Mouse (Mus musculus): ENCODE data around the gene Cryzl1. TPM values are rescaled to one million over a fixed set of nuclear protein-coding genes. Genes with fewer than 3 reads are reported as not detected.

The Cryzl1 gene
- polyA plus RNA-seq, 1 experiment, result 21.7 TPM

- H3K27ac ChIP-seq (ENCODE audit: control insufficient read depth, insufficient read depth, low read length), result no peak overlapping the region
- 16% methylated on average over 14 of the region's 14 CpGs for WGBS
- H3K4me3 ChIP-seq (ENCODE audit: control insufficient read depth, insufficient read depth, low read length), result no peak overlapping the region
- no peaks in the 10 kb centered on the region for H3K27me3 ChIP-seq (ENCODE audit: control insufficient read depth, insufficient read depth, low read length)
- TF ChIP-seq CTCF (IDR thresholded peaks at IDR 0.05; ENCODE audit: borderline replicate concordance, control insufficient read depth, extremely low read depth, insufficient read depth, low read length, poor library complexity) (no peak), POLR2A (IDR thresholded peaks at IDR 0.05; ENCODE audit: control insufficient read depth, extremely low read depth, insufficient read depth, low read length, poor library complexity) (no peak)
- no peaks in the 10 kb centered on the region; the same call in 1 of the 2 replicates for H3K4me1 ChIP-seq (replicated peaks; ENCODE audit: control insufficient read depth, insufficient read depth, low read length)
- H3K36me3 ChIP-seq (ENCODE audit: control insufficient read depth, insufficient read depth, low read length), result no peaks in the 10 kb centered on the region
- DNase-seq, result no peak
Measured at GRCm38 (mm10) chr16:91746101-91746950, 17.6 kb upstream of the Cryzl1 start.

- Histone ChIP-seq H3K27ac (ENCODE audit: control insufficient read depth, insufficient read depth, low read length) (no peak overlapping the region), H3K4me1 (replicated peaks; ENCODE audit: control insufficient read depth, insufficient read depth, low read length) (no peaks in the 10 kb centered on the region; the same call in 1 of the 2 replicates), H3K27me3 (ENCODE audit: control insufficient read depth, insufficient read depth, low read length) (no peaks in the 10 kb centered on the region), H3K36me3 (ENCODE audit: control insufficient read depth, insufficient read depth, low read length) (no peaks in the 10 kb centered on the region), H3K4me3 (ENCODE audit: control insufficient read depth, insufficient read depth, low read length) (no peak overlapping the region)
- DNase-seq, result no peak
- WGBS, result 82% methylated on average over 7 of the region's 7 CpGs
- TF ChIP-seq CTCF (IDR thresholded peaks at IDR 0.05; ENCODE audit: borderline replicate concordance, control insufficient read depth, extremely low read depth, insufficient read depth, low read length, poor library complexity) (no peak), POLR2A (IDR thresholded peaks at IDR 0.05; ENCODE audit: control insufficient read depth, extremely low read depth, insufficient read depth, low read length, poor library complexity) (no peak)
Measured at GRCm38 (mm10) chr16:91743055-91743454, 14.3 kb upstream of the Cryzl1 start.

GRCm38 (mm10) chr16:91740918-91741255 lies 12.1 kb upstream of the Cryzl1 start:
- DNase-seq, result no peak
- Histone ChIP-seq H3K4me3 (ENCODE audit: control insufficient read depth, insufficient read depth, low read length) (no peak overlapping the region), H3K36me3 (ENCODE audit: control insufficient read depth, insufficient read depth, low read length) (no peaks in the 10 kb centered on the region), H3K27me3 (ENCODE audit: control insufficient read depth, insufficient read depth, low read length) (no peaks in the 10 kb centered on the region), H3K27ac (ENCODE audit: control insufficient read depth, insufficient read depth, low read length) (no peak overlapping the region), H3K4me1 (replicated peaks; ENCODE audit: control insufficient read depth, insufficient read depth, low read length) (no peaks in the 10 kb centered on the region)
- WGBS, result 97% methylated on average over 7 of the region's 7 CpGs
- TF ChIP-seq POLR2A (IDR thresholded peaks at IDR 0.05; ENCODE audit: control insufficient read depth, extremely low read depth, insufficient read depth, low read length, poor library complexity), result no peak
- no peak for TF ChIP-seq CTCF (IDR thresholded peaks at IDR 0.05; ENCODE audit: borderline replicate concordance, control insufficient read depth, extremely low read depth, insufficient read depth, low read length, poor library complexity)

GRCm38 (mm10) chr16:91740184-91740917 lies 11.6 kb upstream of the Cryzl1 start:
- WGBS, result 76% methylated on average over 8 of the region's 8 CpGs
- Histone ChIP-seq H3K4me3 (ENCODE audit: control insufficient read depth, insufficient read depth, low read length) (no peak overlapping the region), H3K27me3 (ENCODE audit: control insufficient read depth, insufficient read depth, low read length) (no peaks in the 10 kb centered on the region), H3K36me3 (ENCODE audit: control insufficient read depth, insufficient read depth, low read length) (no peaks in the 10 kb centered on the region), H3K27ac (ENCODE audit: control insufficient read depth, insufficient read depth, low read length) (no peak overlapping the region), H3K4me1 (replicated peaks; ENCODE audit: control insufficient read depth, insufficient read depth, low read length) (no peaks in the 10 kb centered on the region)
- no peak for DNase-seq
- TF ChIP-seq CTCF (IDR thresholded peaks at IDR 0.05; ENCODE audit: borderline replicate concordance, control insufficient read depth, extremely low read depth, insufficient read depth, low read length, poor library complexity) (no peak), POLR2A (IDR thresholded peaks at IDR 0.05; ENCODE audit: control insufficient read depth, extremely low read depth, insufficient read depth, low read length, poor library complexity) (no peak)

GRCm38 (mm10) chr16:91738505-91738904 lies 9.7 kb upstream of the Cryzl1 start:
- DNase-seq, result no peak
- TF ChIP-seq POLR2A (IDR thresholded peaks at IDR 0.05; ENCODE audit: control insufficient read depth, extremely low read depth, insufficient read depth, low read length, poor library complexity), result no peak
- no peak for TF ChIP-seq CTCF (IDR thresholded peaks at IDR 0.05; ENCODE audit: borderline replicate concordance, control insufficient read depth, extremely low read depth, insufficient read depth, low read length, poor library complexity)
- Histone ChIP-seq H3K4me1 (replicated peaks; ENCODE audit: control insufficient read depth, insufficient read depth, low read length) (no peaks in the 10 kb centered on the region), H3K27ac (ENCODE audit: control insufficient read depth, insufficient read depth, low read length) (no peak overlapping the region), H3K4me3 (ENCODE audit: control insufficient read depth, insufficient read depth, low read length) (no peak overlapping the region), H3K36me3 (ENCODE audit: control insufficient read depth, insufficient read depth, low read length) (no peaks in the 10 kb centered on the region), H3K27me3 (ENCODE audit: control insufficient read depth, insufficient read depth, low read length) (no peaks in the 10 kb centered on the region)
- 93% methylated on average over 6 of the region's 6 CpGs for WGBS

- H3K27me3 ChIP-seq (ENCODE audit: control insufficient read depth, insufficient read depth, low read length), result no peaks in the 10 kb centered on the region; the same call in 1 of the 2 replicates
- no peak overlapping the region for H3K4me3 ChIP-seq (ENCODE audit: control insufficient read depth, insufficient read depth, low read length)
- 73% methylated on average over 7 of the region's 7 CpGs for WGBS
- no peak overlapping the region for H3K27ac ChIP-seq (ENCODE audit: control insufficient read depth, insufficient read depth, low read length)
- no peaks in the 10 kb centered on the region for H3K36me3 ChIP-seq (ENCODE audit: control insufficient read depth, insufficient read depth, low read length)
- DNase-seq, result no peak
- TF ChIP-seq CTCF (IDR thresholded peaks at IDR 0.05; ENCODE audit: borderline replicate concordance, control insufficient read depth, extremely low read depth, insufficient read depth, low read length, poor library complexity) (no peak), POLR2A (IDR thresholded peaks at IDR 0.05; ENCODE audit: control insufficient read depth, extremely low read depth, insufficient read depth, low read length, poor library complexity) (no peak)
- H3K4me1 ChIP-seq (replicated peaks; ENCODE audit: control insufficient read depth, insufficient read depth, low read length), result no peaks in the 10 kb centered on the region
Measured at GRCm38 (mm10) chr16:91736046-91736816, 7.5 kb upstream of the Cryzl1 start.

All from thymus, adult 2 months (tissue).